32 mouse cellular contexts compared by ENCODE assay signal in genomic region chr6:52841611-52842010, GRCm38 (mm10).
DNase-seq lines count a peak whose midpoint lies in the region; ATAC-seq and TF ChIP-seq lines count a peak whose summit lies in the region.
"Had no signal": no experiment of that assay in that cellular context is flagged by ENCODE, and none has a peak within 500 bp of the region (broad histone marks: within the 10 kb centered on the region; RNA-seq: fewer than 3 reads in every experiment).

No protein-coding gene starts in this region.

- WGBS in heart, postnatal 0 days, result 78% methylated on average over 2 of the region's 2 CpGs
- WGBS in forebrain, embryonic 16.5 days, result 81% methylated on average over 2 of the region's 2 CpGs

- no peaks in the 10 kb centered on the region for H3K9me3 ChIP-seq in heart, postnatal 0 days (replicated peaks; ENCODE audit: control insufficient read depth, low read length)
- no peaks in the 10 kb centered on the region for H3K9me3 ChIP-seq in forebrain, embryonic 16.5 days (ENCODE audit: control insufficient read depth, low read length)
- H3K9me3 ChIP-seq: embryonic facial prominence, embryonic 12.5 days; forebrain, embryonic 12.5 days; hindbrain, embryonic 12.5 days; intestine, embryonic 15.5 days; liver, embryonic 12.5 days had no signal

- H3K4me2 ChIP-seq in heart, postnatal 0 days (ENCODE audit: low read depth, low read length), result no peak overlapping the region
- H3K4me2 ChIP-seq in forebrain, embryonic 16.5 days (ENCODE audit: low read length), result no peak overlapping the region
- H3K4me2 ChIP-seq: embryonic facial prominence, embryonic 12.5 days; forebrain, embryonic 12.5 days; hindbrain, embryonic 12.5 days; intestine, embryonic 15.5 days; liver, embryonic 12.5 days had no signal

- H3K36me3 ChIP-seq in heart, postnatal 0 days (replicated peaks; ENCODE audit: control insufficient read depth, insufficient read depth, low read length), result no peaks in the 10 kb centered on the region
- no peaks in the 10 kb centered on the region for H3K36me3 ChIP-seq in forebrain, embryonic 16.5 days (ENCODE audit: control insufficient read depth, insufficient read depth)
- H3K36me3 ChIP-seq: embryonic facial prominence, embryonic 12.5 days; forebrain, embryonic 12.5 days; G1E; hindbrain, embryonic 12.5 days; intestine, embryonic 15.5 days; liver, embryonic 12.5 days had no signal

- no peak for ATAC-seq in heart, postnatal 0 days (ENCODE audit: insufficient read depth, low read depth)
- peak; percentile 46; the same call in 1 of the 2 replicates for ATAC-seq in erythroid progenitor cell, adult 5-6 weeks (replicated peaks; ENCODE audit: low FRiP score, poor library complexity, severe bottlenecking)
- no peak for ATAC-seq in forebrain, embryonic 16.5 days
- ATAC-seq: hindbrain, postnatal 0 days; intestine, embryonic 15.5 days; liver, embryonic 12.5 days; lung, postnatal 0 days had no signal

- no peak for TF ChIP-seq CTCF in gastrocnemius, adult 2 months (IDR thresholded peaks at IDR 0.05)
- no peak for TF ChIP-seq CTCF in heart, postnatal 0 days (IDR thresholded peaks at IDR 0.05; ENCODE audit: low read depth)

- H3K9ac ChIP-seq in heart, postnatal 0 days (replicated peaks; ENCODE audit: low read depth, low read length), result no peak overlapping the region
- H3K9ac ChIP-seq in forebrain, embryonic 16.5 days (replicated peaks; ENCODE audit: low read depth, low read length), result no peak overlapping the region
- H3K9ac ChIP-seq: embryonic facial prominence, embryonic 12.5 days; forebrain, embryonic 12.5 days; hindbrain, embryonic 12.5 days; intestine, embryonic 15.5 days; liver, embryonic 12.5 days had no signal

- H3K27ac ChIP-seq in gastrocnemius, adult 2 months, result peak overlapping the region; percentile 46; the same call in 1 of the 2 replicates
- no peak overlapping the region for H3K27ac ChIP-seq in heart, postnatal 0 days (ENCODE audit: low read depth)
- H3K27ac ChIP-seq in forebrain, embryonic 16.5 days (ENCODE audit: low read length), result no peak overlapping the region
- H3K27ac ChIP-seq: embryonic facial prominence, embryonic 12.5 days; forebrain, embryonic 12.5 days; hindbrain, postnatal 0 days; intestine, embryonic 15.5 days; liver, embryonic 12.5 days had no signal

- no peaks in the 10 kb centered on the region for H3K27me3 ChIP-seq in heart, postnatal 0 days (ENCODE audit: control insufficient read depth, insufficient read depth, low read length)
- H3K27me3 ChIP-seq in forebrain, embryonic 16.5 days (replicated peaks; ENCODE audit: control insufficient read depth, insufficient read depth, low read length), result peaks cover 8% of the 10 kb centered on the region
- H3K27me3 ChIP-seq: embryonic facial prominence, embryonic 12.5 days; hindbrain, embryonic 12.5 days; intestine, embryonic 15.5 days; liver, embryonic 12.5 days had no signal

- intact Hi-C loops in gastrocnemius, adult 2 months (cut with DNase I), result no loop called here

- TF ChIP-seq EP300 in heart, postnatal 0 days (IDR thresholded peaks at IDR 0.05; ENCODE audit: low read depth), result no peak

- no peak overlapping the region for H3K4me3 ChIP-seq in gastrocnemius, adult 2 months
- no peak overlapping the region for H3K4me3 ChIP-seq in heart, postnatal 0 days (ENCODE audit: low read depth, low read length)
- H3K4me3 ChIP-seq in forebrain, embryonic 16.5 days (replicated peaks; ENCODE audit: low read length), result no peak overlapping the region
- H3K4me3 ChIP-seq: embryonic facial prominence, embryonic 12.5 days; erythroblast, embryonic 14.5 days; forebrain, embryonic 12.5 days; hindbrain, embryonic 12.5 days; intestine, embryonic 15.5 days; liver, embryonic 12.5 days had no signal

- no peak for DNase-seq in gastrocnemius, adult 2 months
- no peak for DNase-seq in gastrocnemius, adult 8-10 months (ENCODE audit: low spot score in 2 of 2)
- peak; percentile 3 for DNase-seq in heart, postnatal 0 days (ENCODE audit: low spot score)
- DNase-seq in heart, postnatal 4 days, result no peak
- no peak for DNase-seq in ovary, postnatal 10 days (ENCODE audit: low spot score)
- DNase-seq: adrenal gland, postnatal 14 days; cerebellum, adult 11 months; cerebellum, adult 9-10 months; cerebellum, postnatal 36 days; gastrocnemius, postnatal 36 days; heart, adult 18-20 months; heart, postnatal 14 days; kidney, adult 2 months; kidney, postnatal 10 days; layer of hippocampus, adult 9-11 months; lung, adult 18-20 months; lung, postnatal 4 days; midbrain, embryonic 14.5 days; retina, postnatal 1 day; right cerebral cortex, postnatal 14 days; thymus, postnatal 14 days had no signal

- 0 out of 2 replicates have a peak, but pooled peaks cover 15% of the 10 kb centered on the region for H3K4me1 ChIP-seq in heart, postnatal 0 days (ENCODE audit: control insufficient read depth, insufficient read depth)
- H3K4me1 ChIP-seq in forebrain, embryonic 16.5 days (replicated peaks; ENCODE audit: control insufficient read depth, insufficient read depth, low read length), result peaks cover 12% of the 10 kb centered on the region
- H3K4me1 ChIP-seq: liver, embryonic 12.5 days had no signal
